Mouse (Mus musculus): ENCODE data around the gene Hoxc10. TPM values are rescaled to one million over a fixed set of nuclear protein-coding genes. Genes with fewer than 3 reads are reported as not detected.
A peak's percentile ranks its signal among the peaks of the same experiment; 100 is the strongest.

Hoxc10 gene
- polyA plus RNA-seq, 1 experiment from 2014 or later, result not detected

DNA sequence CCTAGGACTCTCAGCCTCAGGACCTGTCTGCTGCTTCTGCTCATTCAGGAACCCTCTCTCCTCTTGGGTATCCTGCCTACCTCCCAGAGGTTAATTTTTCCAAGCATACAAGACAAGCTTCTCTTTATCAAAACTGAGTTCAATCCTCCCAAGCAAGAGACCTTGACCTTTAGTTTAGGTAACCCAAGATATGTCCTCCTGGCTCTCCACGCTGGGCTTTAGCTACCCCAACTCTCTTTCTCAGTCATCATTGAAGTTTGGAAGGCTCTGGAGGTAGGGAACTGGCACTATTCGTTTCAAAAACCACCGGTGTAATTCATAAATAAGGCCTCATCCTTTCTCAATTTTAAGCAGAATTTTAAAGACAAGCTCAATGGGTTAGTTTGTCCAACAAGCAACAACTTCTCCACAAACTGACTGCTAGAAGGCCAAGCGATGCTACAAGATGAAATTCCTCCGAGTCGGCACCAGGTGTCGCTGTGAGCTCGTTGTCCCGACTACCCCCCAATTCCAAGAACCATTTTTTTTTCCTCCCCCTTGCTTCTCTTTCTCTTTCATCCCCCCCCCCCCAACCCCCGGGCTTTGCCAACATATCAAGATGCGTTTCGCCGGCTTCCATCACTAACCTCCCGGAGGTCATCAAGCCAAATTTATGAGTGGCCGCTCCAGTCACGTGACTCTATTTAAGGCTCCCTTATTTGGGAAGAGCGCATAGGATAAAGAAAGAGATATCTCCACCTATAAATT, 46.8 kb downstream of the Hoxc10 start:
- peak overlapping the region; percentile 46 for H3K4me3 ChIP-seq (ENCODE audit: low read depth, low read length)
- H3K27ac ChIP-seq (ENCODE audit: low read depth, low read length), result peak overlapping the region; percentile 90; the same call in 1 of the 2 replicates
- H3K9ac ChIP-seq (ENCODE audit: low read depth, low read length), result no peak overlapping the region; the same call in 1 of the 2 replicates
- no peaks in the 10 kb centered on the region for H3K9me3 ChIP-seq (ENCODE audit: control insufficient read depth, low read length)
- 0 out of 2 replicates have a peak overlapping the region, but pooled peaks have one; percentile 36 for H3K4me2 ChIP-seq (replicated peaks; ENCODE audit: low read depth, low read length)
- DNase-seq (ENCODE audit: low spot score) (peak; percentile 74), ATAC-seq (ENCODE audit: low FRiP score) (peak; percentile 17; the same call in 1 of the 2 replicates)
- H3K36me3 ChIP-seq (ENCODE audit: control insufficient read depth, insufficient read depth, low read length), result no peaks in the 10 kb centered on the region
- H3K4me1 ChIP-seq (replicated peaks; ENCODE audit: control insufficient read depth, insufficient read depth, low read length), result peaks cover 2% of the 10 kb centered on the region; the same call in 1 of the 2 replicates
- peaks cover 98% of the 10 kb centered on the region for H3K27me3 ChIP-seq (ENCODE audit: control insufficient read depth, insufficient read depth, low read length)
- WGBS, result 3% methylated on average over 17 of the region's 17 CpGs

DNA sequence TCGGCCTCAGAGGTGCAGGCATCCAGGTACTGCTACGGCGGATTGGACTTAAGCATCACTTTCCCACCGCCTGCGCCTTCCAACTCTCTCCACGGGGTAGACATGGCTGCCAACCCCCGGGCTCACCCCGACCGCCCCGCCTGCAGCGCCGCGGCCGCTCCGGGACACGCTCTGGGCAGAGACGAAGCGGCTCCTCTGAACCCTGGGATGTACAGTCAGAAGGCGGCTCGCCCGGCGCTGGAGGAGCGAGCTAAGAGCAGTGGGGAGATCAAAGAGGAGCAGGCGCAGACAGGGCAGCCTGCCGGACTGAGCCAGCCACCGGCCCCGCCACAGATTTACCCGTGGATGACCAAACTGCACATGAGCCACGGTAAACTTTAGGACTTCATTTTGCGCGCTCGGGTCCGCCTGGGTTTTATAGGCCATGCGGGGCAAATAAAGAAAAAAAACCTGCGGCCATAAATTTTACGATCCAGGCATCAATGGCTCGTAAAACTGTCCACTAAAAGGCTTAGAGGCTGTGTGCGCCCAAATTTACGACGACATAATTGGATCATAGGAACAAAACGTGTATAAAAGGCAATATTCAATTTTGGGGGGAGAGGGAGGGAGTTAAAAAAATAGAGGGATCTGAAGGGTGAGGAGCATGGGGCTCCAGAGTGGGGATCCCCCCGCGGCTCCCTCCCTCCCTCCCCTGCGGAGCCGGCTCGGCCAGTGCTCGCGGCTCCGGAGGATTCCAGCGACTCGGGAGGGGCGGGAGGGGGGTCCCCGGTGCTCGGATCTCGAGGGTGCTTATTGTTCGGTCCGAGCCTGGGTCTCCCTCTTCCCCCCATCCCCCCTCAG, 47.8 kb downstream of the Hoxc10 start:
- Histone ChIP-seq H3K4me2 (replicated peaks; ENCODE audit: low read depth, low read length) (peak overlapping the region; percentile 36), H3K9me3 (ENCODE audit: control insufficient read depth, low read length) (no peaks in the 10 kb centered on the region), H3K36me3 (ENCODE audit: control insufficient read depth, insufficient read depth, low read length) (no peaks in the 10 kb centered on the region), H3K27ac (ENCODE audit: low read depth, low read length) (peak overlapping the region; percentile 90), H3K4me1 (replicated peaks; ENCODE audit: control insufficient read depth, insufficient read depth, low read length) (peaks cover 2% of the 10 kb centered on the region; the same call in 1 of the 2 replicates), H3K27me3 (ENCODE audit: control insufficient read depth, insufficient read depth, low read length) (peaks cover 98% of the 10 kb centered on the region), H3K9ac (ENCODE audit: low read depth, low read length) (peak overlapping the region; percentile 74), H3K4me3 (ENCODE audit: low read depth, low read length) (peak overlapping the region; percentile 46)
- DNase-seq (ENCODE audit: low spot score) (peak; percentile 64), ATAC-seq (ENCODE audit: low FRiP score) (peak; percentile 57)
- WGBS, result under 1% methylated on average over 48 of the region's 57 CpGs

DNA sequence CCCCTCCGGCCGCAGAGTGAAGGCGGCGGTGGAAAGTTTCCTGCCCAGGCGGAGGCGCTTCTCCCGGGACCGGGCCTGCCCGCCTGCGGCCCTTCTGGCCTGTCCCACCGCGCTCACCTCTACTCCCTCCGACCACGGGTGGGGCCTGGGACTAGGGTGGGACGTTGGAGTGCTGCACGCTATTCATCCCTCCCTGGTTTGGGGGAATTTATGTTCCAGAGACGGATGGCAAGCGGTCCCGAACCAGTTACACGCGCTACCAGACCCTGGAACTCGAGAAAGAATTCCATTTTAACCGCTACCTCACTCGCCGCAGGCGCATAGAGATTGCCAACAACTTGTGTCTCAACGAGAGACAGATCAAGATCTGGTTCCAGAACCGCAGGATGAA, 48.4 kb downstream of the Hoxc10 start:
- Histone ChIP-seq H3K4me2 (replicated peaks; ENCODE audit: low read depth, low read length) (peak overlapping the region; percentile 36), H3K27ac (ENCODE audit: low read depth, low read length) (peak overlapping the region; percentile 90), H3K4me3 (ENCODE audit: low read depth, low read length) (peak overlapping the region; percentile 46), H3K9me3 (ENCODE audit: control insufficient read depth, low read length) (no peaks in the 10 kb centered on the region), H3K9ac (ENCODE audit: low read depth, low read length) (peak overlapping the region; percentile 74), H3K4me1 (replicated peaks; ENCODE audit: control insufficient read depth, insufficient read depth, low read length) (peaks cover 2% of the 10 kb centered on the region; the same call in 1 of the 2 replicates), H3K36me3 (ENCODE audit: control insufficient read depth, insufficient read depth, low read length) (no peaks in the 10 kb centered on the region), H3K27me3 (ENCODE audit: control insufficient read depth, insufficient read depth, low read length) (peaks cover 98% of the 10 kb centered on the region)
- DNase-seq (ENCODE audit: low spot score), result no peak
- ATAC-seq (ENCODE audit: low FRiP score), result peak; percentile 8; the same call in 1 of the 2 replicates
- WGBS, result under 1% methylated on average over 28 of the region's 28 CpGs

DNA sequence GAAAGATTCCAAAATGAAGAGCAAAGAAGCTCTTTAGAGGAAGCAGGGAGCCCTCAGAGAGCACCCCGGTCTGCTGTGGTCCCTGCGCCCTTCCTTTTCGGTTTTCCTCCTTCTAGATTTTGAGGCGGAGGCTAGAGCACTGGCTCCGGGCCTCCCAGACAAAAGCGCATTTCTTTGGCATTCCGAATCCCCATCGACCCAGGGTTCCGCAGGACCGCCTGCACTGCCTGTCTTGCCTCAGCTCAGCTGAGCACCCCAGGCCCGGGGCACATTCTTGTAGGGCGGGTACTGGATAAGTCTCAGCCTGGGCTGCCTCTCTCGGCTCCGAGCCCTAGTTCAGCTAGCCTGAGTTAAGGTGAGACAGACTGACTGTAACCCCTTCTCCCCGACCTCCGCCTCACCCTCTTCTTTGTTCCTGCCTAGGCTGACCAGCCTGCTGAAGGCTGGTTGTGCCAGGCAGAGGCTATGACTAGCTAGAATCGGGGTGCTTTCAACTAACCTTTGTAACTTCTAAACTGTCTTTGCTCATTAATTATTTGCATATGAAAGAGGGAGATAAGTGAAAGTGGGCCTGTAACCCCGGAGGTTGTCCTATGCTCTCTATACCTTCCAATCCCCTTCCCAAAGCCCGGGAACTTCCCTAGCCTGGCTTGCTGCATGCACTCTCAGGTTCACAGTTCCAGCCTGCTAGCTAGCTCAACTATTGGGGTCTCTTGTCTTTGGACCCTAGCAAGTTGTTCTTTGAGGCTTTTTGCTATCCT, 49.0 kb downstream of the Hoxc10 start:
- ATAC-seq (ENCODE audit: low FRiP score) (no peak), DNase-seq (ENCODE audit: low spot score) (no peak)
- H3K9ac ChIP-seq (ENCODE audit: low read depth, low read length), result peak overlapping the region; percentile 74
- H3K4me3 ChIP-seq (ENCODE audit: low read depth, low read length), result peak overlapping the region; percentile 46
- H3K27me3 ChIP-seq (ENCODE audit: control insufficient read depth, insufficient read depth, low read length), result peaks cover 98% of the 10 kb centered on the region
- no peaks in the 10 kb centered on the region for H3K36me3 ChIP-seq (ENCODE audit: control insufficient read depth, insufficient read depth, low read length)
- 1% methylated on average over 19 of the region's 19 CpGs for WGBS
- peaks cover 2% of the 10 kb centered on the region; the same call in 1 of the 2 replicates for H3K4me1 ChIP-seq (replicated peaks; ENCODE audit: control insufficient read depth, insufficient read depth, low read length)
- H3K4me2 ChIP-seq (replicated peaks; ENCODE audit: low read depth, low read length), result peak overlapping the region; percentile 36
- no peaks in the 10 kb centered on the region for H3K9me3 ChIP-seq (ENCODE audit: control insufficient read depth, low read length)
- H3K27ac ChIP-seq (ENCODE audit: low read depth, low read length), result peak overlapping the region; percentile 90

DNA sequence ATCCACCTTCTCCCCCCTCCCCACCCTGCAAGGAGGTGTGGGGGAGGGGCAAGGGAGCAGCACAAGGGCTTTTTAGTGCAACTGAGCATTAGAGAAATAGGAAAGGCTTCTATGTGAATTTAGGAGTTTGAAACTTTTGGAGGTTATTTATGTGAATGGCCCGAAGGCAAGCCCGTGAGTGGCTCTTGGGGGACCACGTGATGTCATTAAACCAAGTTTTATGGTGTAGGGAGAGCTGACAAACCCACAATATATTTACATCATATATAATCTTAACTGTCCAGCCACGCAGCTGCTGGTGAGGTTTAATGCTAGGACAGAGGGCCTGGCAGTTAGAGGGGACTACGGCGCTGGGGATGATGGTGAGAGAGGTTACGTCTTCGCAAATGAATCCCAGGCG, 52.0 kb downstream of the Hoxc10 start, which contains the start of gene Hoxc4:
Hoxc4 (plus strand) TSS at position 299 of the 400 bp plus-strand sequence.
- H3K9ac ChIP-seq (ENCODE audit: low read depth, low read length), result peak within 1 kb of the TSS; percentile 35; the same call in 1 of the 2 replicates
- H3K27ac ChIP-seq (ENCODE audit: low read depth, low read length), result 0 out of 2 replicates have a peak within 1 kb of the TSS, but pooled peaks have one; percentile 30
- no peaks in the 10 kb centered on the region for H3K9me3 ChIP-seq (ENCODE audit: control insufficient read depth, low read length)
- DNase-seq (ENCODE audit: low spot score) (no peak), ATAC-seq (ENCODE audit: low FRiP score) (no peak)
- H3K36me3 ChIP-seq (ENCODE audit: control insufficient read depth, insufficient read depth, low read length), result no peaks in the 10 kb centered on the region
- peaks cover 98% of the 10 kb centered on the region for H3K27me3 ChIP-seq (ENCODE audit: control insufficient read depth, insufficient read depth, low read length)
- peak within 1 kb of the TSS; percentile 15 for H3K4me3 ChIP-seq (ENCODE audit: low read depth, low read length)
- 3% methylated on average over 9 of the region's 9 CpGs for WGBS
- peak within 1 kb of the TSS; percentile 36 for H3K4me2 ChIP-seq (replicated peaks; ENCODE audit: low read depth, low read length)
- H3K4me1 ChIP-seq (replicated peaks; ENCODE audit: control insufficient read depth, insufficient read depth, low read length), result no peaks in the 10 kb centered on the region

DNA sequence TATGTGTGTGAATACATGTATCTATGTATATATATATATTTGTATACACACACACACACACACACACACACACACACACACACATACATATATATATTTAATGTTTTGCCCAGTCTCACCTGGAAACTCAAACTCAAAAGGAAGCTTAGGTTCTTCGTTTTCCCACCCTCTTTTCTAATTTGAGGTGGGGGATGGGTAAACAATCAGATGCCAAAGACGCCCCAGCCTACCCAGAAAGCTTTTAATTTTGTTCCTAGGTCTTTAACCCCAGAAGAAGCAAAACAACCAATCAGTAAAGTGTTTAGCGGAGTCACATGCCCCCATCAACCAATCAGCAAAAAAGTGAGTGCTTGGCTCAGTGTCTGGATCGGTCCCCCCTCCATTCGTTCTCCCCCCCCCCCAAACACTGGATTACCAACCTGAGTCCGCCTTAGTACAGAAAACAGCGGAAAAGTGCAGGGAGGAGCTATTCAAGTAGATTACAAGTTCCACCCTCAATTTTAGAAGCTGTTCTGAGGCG, 54.4 kb downstream of the Hoxc10 start:
- H3K4me1 ChIP-seq (replicated peaks; ENCODE audit: control insufficient read depth, insufficient read depth, low read length), result no peaks in the 10 kb centered on the region
- H3K9me3 ChIP-seq (ENCODE audit: control insufficient read depth, low read length), result no peaks in the 10 kb centered on the region
- H3K27me3 ChIP-seq (ENCODE audit: control insufficient read depth, insufficient read depth, low read length), result peaks cover 97% of the 10 kb centered on the region
- 0 out of 2 replicates have a peak overlapping the region, but pooled peaks have one; percentile 8 for H3K4me2 ChIP-seq (replicated peaks; ENCODE audit: low read depth, low read length)
- WGBS, result under 1% methylated on average over 8 of the region's 8 CpGs
- ATAC-seq (ENCODE audit: low FRiP score), result no peak
- no peak overlapping the region for H3K4me3 ChIP-seq (ENCODE audit: low read depth, low read length)
- no peak overlapping the region for H3K27ac ChIP-seq (ENCODE audit: low read depth, low read length)
- H3K9ac ChIP-seq (ENCODE audit: low read depth, low read length), result no peak overlapping the region
- H3K36me3 ChIP-seq (ENCODE audit: control insufficient read depth, insufficient read depth, low read length), result no peaks in the 10 kb centered on the region
- no peak for DNase-seq (ENCODE audit: low spot score)
